Mouse (Mus musculus) mesoderm, embryonic 11.5 days (tissue): ENCODE measurements around the gene Ttc7.

Experiments used
- DNase-seq: peaks from one replicate; pipeline ENCODE4 v3.0.0-alpha.2; 2012; ENCODE audit warnings: low read depth, low spot score

Ttc7 gene

DNA sequence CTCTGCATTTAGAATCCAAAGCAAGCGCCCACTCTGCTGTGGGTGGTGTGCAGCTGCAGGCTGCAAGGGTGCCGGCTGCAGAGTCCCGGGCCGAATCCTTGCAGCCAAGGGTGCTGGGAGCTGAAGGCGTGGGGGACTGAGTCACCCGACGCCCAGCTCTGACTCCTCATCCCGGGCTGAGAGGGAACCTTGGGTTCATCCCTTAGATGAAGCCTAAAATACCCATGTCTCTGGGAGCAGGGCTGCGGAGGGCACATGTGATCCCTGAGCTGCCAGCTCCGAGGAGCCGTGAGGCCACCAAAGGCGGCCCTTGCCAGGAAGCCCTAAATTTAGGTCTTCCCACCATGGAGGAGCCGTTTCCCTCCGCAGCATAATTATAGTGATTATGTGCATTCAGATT lies 52.5 kb downstream of the Ttc7 start:
- no peak for DNase-seq

DNA sequence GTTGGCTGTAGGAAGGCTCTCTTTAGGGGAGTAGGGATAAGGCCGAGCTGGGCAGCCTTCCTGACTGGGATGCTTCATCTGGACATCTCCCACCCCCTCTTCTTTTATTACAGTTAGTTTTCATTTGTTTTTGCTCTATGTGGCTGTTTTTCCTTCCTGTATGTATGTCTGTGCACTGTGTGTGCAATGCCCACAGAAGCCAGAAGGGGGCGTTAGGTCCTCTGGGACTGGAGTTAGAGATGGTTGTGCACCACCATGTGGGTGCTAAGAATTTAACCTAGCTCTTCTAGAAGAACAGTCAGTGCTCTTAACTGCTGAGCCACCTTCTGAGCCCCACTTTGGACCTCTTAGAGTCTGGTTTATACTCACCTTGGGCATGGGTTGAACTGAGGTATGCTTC lies 53.0 kb downstream of the Ttc7 start:
- DNase-seq = no peak

DNA sequence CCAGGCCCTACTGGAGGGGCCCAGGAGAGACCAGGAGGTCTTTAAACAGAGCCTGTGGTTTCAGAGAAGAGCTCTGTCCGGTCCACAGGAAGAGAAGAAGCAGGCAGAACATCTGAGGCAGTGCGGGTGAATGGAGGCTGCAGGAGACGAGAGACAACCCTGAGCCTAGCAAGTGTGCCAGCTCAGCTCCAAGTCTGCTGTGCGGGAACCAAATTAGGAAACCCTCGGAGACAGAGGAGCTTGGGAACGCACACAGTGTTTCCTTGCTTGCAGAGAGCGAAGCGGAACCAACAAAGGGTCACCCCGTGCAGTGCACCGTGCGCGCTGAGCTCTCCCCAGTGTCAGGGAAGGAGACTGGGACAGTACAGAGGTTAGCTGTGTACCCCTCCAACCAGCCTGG lies 54.2 kb downstream of the Ttc7 start:
- no peak for DNase-seq

DNA sequence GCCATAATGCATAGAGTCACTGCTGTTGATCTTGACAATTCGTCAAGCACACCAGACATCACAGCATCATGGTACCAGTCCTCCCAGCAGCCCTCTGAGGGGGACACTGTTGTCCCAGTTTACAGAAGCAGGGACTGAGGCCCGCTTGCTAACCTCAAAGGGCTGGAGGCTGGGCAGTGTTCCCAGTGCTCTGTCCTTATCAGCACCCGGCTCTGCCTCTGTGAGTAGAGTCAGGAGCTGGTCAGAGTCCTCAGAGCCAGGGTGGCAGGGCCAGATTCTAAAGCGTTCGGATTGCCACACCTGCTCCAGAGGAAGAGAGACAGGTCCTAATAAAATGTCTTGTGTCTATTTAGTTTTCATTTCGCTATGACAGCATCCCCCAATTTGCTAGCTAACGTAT lies 55.0 kb downstream of the Ttc7 start:
- DNase-seq = no peak

DNA sequence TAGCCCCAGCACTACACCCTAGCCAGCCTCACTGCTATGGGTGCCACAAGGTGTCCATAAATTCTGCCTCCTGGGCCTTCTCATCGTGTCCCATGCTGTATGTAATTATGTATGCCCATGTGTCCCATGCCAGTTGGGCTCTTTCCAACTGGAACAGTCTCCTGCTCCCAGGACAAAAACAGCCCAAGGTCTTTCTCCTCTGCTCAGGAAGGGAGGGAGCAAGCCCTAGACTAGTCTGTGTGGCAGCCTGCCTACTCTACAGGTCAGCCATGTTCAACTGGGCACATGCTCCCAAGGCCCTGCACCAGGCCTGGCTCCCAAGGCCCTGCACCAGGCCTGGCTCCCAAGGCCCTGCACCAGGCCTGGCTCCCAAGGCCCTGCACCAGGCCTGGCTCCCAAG lies 56.4 kb downstream of the Ttc7 start:
- DNase-seq = no peak

DNA sequence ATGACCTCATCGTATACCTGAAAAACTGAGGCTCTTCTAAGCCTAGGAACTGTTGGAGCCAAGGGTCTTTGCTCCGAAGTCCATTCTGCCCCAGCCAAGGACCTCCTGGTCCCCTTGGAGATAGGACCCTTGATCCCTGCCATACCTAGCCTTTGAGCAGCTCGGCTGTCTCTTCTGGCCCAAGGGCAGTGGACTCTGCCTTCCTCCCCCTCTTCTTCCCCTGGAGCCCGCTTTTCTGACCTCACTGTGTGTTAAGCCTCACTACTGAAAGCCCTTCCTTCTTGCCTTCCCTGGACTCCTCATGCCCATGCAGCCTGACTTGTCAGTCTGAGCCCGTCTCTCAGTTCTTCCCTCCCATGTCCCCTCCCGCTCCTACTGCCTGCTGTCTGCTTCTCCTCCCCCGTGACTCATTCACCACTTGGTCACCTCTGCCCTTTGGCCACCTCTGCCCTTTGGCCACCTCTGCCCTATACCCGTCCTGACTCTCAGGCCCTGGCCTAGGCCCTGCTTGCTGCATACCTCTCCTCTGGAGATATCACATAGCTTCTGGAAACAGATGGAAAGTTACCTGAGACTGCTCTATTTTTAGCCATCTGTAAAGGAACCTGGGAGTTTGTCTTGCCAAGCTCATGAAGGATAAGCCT lies 60.5 kb downstream of the Ttc7 start:
- no peak for DNase-seq

DNA sequence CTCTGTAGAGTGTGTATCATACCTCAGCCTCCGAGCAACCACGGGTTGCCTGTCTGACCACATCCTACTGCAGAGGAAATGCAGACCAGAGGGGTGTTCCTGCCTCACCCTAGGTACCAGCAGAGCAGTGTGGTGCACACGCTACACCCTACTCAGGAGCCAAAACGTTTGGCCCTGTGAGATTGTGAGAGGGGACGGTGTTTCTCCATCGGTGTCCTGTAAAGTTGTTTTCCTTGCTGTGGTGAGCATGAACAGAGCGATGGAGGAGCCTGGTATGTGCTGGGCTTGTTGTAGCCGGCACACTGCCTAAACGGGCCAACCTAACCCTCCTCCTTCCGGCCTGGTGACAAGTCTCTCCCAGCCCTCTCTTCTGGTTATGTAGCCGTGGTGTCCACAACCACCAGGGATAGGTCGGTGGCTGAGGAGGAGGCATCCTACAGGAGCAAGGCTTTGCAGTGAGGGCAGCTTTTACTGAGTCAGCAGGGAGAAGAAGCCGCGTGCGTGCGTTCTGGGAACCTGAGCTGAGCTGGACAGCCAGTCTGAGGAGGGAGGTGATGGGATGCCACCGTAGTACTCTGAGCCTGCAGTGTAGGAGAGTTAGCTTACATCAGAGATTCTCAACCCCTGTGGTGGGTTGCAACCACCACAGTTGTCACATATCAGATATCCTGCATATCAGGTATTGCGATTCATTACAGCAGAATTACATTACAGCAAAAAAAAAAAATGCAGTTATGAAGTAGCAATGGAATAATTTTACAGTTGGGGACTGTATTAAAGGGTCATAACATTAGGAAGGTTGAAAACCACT lies 62.0 kb downstream of the Ttc7 start:
- DNase-seq = no peak

DNA sequence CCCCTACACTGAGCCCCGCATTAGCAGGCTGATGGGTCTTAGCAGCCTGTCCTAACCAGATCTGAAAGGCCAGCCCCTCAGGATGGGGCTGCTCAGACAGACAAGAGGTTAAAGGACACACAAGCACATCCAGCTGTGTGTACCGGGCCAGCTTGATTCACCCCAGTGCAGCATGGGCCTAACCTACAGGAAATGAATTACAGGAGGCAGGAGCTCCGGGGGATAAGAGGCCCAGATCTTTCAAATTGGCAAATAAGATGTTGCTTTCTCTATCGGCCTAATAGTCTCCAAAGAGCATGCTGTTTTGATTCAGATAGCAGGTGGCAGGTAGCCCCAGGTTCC lies 62.5 kb downstream of the Ttc7 start:
- DNase-seq = no peak

DNA sequence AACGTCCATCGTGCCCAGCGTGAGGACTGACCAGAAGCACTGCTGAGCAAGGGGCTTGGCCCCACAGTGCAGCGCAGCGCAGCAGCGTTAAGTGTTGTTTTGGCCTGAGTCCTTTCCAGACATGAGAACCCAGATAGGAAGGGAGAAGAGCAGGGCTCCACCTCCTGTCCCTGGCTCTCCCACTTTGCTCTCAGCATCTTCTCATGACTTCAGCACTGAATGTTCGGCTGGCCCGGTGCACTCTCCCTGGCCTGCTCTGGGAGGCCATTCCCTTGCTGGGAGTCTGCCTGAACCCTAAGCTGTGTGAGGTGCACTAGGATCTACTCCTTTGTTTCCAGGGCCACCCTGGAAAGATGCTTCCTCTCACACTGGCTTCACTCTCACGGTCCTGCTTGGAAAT lies 65.7 kb downstream of the Ttc7 start:
- no peak for DNase-seq

DNA sequence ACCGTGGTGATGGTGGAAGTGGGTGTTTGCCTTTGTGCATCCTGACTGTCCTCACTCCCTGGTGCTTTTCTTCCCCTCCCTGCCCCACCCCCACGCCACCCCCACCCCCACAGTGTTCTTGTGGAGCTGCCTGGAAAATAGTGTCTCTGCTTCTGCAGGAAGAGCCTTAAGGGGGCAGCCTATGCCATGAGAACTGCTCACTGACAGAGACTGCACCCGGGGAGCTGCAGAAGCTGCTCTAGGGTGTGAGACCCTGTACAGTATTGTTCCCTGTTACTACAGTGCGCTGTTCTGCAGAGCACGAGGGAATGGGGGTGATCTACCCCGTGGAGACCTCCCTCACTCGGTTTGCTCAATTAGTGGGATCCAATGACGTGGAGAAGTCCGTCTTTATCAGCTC lies 66.4 kb downstream of the Ttc7 start:
- DNase-seq = no peak

DNA sequence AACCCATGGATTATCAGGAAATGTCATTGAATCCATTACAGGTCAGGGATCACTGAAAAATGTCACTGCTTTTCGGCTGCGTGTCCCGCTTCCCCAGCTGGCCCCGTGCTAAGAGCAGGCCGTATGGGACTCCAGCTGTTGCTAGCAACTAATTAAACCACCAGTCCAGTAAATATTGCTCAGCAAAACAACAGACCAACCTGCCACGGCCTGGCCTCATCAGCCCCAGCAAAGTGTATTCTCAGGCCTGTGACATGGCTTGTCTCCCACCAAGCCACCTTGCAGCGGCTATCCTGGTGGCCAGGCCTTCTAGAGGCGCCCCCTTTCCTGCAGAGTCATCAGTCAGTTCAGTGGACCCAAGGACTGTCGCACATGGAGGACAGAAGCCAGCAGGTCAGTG lies 66.9 kb downstream of the Ttc7 start:
- no peak for DNase-seq

DNA sequence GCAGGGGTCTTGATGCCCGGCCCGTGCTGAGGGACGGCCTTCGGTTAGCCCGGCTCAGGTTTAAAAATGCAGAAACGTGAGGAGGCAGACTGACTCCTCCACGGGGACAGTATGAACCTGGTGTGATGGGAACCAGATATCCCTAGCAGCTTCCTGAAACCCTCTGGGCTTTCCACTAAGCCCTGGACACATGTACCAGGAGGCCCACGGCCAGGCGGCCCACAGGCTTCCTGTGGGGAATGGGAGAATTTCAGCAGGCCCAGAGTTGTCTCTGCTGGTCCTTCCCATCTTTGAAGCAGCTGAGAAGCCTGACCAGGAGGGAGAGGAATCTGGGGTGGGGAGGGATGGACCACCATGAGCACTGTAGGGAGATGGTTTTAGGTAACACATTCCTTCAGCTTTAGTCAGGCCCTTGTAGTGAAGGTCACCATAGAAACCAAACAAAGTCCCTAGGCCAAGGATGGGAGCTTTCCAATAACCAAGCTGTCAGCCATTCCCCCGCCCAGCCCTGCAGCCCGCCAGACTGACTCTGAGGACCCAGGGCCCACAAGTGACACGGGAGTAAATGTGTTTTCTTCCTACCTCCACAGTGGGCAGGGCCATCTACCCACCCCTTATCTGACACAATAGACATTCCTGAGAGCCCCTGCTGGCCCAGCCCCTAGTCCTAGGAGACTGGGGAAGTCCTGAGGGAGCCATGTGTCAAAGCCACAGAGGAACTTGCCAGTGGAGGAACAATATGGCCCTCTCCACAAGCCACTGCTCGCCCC lies 68.0 kb downstream of the Ttc7 start:
- DNase-seq = peak; percentile 61

DNA sequence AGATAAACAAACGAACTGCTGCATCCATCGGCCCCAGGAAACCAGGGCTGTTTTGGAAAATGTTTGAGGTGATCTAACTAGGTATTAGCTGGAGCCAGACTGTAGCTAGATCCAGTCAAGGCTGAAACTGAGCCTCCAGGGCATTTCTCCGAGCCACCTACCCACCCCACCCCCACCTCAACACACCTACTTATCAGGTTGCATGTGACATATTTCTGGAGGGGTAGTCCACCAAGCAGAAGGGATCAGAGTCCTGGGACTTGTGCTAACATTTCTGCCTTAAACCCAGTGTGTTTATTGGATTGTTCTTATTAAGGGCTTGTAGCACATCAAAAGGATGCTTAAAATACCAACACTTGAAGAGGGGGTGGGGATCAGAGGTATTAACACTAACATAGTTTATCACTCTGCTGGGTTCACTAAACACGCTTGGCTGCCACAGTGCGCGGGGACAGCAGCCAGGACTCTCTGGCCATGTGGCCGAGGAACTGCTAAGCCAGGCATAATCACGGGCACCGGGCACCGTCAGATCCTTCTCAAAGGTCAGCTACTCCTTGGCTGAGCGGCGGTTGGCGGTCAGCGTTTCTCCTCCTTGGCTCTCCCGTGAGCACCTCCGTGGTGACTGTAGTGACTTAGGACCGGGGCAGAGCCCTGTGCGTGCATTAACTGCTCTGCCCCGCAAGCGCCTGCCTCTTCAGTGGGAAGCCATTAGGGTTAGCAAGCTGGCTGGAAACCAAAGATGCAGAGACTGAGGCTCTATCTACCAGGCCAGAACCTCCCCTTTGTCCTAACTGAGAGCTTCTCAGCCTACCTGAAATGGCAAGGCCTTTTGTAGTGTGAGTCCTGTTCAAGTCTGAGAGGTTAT lies 68.8 kb downstream of the Ttc7 start:
- DNase-seq = no peak

DNA sequence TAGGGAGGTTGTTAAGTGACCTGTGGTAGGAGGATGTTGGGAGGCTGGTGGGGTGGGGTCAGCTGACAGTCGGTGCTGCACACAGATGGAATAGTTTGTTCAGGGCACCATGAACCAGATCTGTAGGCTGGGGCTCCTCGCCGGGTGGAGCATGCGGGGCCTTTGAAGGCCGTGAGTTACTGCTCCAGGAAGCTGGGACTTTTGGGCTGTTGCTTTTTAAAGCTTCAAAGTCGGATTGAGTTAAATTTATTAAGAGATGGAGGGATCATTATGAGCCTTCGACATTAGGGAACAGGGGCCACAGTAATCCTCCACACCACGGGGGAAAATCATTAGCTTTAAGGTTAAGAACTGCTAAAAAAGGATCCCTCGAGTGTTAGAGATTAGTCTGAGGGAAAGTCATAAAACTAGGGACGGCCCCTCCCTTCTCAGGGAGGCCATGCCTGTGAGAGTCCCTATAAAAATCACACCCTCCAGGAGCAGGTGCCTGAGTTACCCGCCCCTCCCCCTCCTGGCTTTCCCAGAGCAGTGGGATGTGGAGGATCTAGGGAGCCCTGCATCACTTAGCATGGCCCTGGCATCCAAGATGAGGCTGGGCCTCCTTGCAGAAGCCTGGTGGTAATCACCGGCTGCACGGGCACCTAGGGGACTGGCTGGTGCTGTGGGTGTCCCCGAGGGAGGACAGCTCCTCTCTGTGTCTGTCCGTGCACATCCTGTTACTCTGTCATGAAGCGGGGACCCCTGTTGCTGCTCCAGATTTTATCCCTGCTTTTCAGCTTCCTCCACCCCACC lies 69.6 kb downstream of the Ttc7 start:
- peak; percentile 57 for DNase-seq

DNA sequence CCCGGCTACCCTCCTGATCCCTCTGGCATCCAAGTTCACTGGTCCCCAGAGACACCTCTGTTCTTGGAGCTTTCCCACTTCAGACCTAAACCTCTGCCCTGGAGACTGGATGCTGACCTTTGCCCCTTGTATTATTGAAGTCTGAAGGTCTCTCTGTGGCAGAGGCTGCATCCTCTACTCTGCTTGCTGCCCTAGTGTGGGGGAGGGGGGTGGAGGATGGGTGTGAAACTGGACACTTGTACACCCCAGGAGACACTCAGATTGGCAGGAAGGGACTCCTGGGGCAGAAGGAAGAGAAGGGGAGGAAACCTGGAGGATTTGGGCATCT lies 70.2 kb downstream of the Ttc7 start:
- DNase-seq = peak; percentile 62

DNA sequence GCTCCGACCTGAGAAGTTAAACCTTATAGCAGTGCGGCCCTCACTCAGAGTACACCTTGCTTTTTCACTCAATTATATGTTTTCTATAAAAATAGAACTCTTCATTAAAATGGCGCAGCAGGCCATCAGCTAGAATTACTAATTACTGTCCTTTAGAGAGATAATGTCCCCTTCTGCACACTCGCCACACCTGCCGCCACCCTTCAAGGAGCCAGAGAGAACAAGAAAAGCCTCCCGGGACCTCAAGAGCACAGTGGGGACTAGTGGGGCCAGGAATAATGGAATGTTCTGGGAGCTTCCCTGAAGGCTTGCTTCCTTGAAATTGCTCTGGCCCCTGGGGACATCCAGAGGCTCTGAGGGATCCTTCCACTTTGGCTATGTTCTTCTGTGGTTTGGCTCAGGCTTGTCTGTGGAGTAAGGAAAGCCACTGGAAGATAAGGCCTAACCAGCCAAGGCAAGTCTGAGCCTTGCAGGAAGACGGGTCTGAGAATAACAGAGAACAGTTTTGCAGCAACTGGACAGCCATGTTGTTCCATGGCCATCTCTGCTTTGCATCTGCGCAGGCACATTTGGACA lies 71.1 kb downstream of the Ttc7 start:
- DNase-seq = no peak

DNA sequence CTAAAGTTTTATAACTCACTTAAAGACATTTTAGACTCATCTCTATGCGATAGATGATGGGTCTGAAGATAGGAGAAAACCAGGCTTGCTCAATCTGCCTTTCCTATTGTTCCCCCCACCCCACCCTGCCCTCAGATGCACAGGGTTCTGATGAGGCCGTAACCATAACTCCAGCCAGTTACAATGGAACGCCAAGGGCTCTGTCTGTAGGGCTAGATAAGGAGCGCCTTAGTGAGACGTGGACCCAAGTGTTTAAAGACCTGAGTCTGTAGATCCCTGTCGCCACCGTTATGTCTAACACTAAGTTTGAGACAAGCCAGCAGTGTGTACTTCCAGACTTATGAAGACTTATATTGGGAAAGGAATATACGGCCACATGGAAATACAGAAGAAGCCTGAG lies 72.8 kb downstream of the Ttc7 start:
- DNase-seq = no peak

DNA sequence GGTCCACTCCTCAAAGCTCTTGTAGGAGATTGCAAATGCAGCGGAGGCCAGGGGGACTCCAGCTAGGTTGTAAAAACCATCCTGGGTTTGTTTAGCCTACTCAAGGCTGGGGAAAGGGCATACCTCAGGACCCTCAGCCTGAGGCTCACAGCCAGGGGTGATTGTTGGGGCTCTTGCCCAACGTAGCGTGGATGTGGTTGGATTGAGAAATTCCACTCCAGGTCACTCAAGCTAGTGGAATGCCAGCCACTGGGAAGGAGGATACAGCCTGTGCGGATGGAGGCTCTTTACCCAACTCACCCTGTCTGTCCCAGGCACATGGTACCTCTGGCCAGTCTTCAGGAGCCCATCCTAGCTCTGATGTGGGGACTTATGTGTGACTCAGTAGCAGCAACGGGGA lies 73.6 kb downstream of the Ttc7 start:
- no peak for DNase-seq

DNA sequence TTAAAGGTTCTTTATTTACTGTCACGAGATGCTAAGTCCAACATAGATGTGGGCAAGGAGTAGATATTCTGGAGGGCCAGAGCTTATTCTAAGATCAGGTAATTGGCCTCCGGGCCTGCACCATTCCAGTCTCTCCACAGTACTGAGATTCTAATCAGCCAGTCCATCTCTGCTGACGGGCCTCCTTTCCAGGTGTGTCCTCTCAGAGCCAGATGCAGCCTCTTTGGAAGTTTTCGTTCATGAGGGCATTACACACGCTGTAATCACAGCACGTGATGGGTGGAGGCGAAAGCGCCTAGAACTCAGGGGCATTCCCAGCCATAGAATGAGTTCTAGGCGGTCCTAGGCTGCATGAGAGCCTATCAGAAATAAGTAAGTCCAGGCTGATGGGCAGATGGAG lies 74.8 kb downstream of the Ttc7 start:
- DNase-seq = no peak

DNA sequence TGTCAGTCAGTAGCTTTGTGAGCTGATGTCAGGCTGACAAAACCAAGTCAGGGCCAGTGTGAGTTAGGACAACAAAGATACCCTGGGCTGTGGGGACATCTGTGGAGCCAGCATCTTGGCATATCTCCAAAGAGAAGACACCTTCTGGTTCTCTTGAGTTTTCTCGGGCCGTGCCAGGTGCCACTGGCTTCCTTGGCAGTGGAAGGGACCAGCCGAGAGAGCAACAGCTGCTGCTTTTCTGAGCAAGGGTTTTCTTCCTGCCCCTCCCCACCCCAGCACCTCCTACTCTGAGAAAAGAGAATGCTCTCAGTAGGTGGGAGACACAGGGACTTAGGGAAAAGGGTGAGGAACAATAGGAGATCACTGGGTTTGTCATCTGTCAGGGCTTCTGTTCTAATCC lies 78.4 kb downstream of the Ttc7 start:
- DNase-seq = no peak

DNA sequence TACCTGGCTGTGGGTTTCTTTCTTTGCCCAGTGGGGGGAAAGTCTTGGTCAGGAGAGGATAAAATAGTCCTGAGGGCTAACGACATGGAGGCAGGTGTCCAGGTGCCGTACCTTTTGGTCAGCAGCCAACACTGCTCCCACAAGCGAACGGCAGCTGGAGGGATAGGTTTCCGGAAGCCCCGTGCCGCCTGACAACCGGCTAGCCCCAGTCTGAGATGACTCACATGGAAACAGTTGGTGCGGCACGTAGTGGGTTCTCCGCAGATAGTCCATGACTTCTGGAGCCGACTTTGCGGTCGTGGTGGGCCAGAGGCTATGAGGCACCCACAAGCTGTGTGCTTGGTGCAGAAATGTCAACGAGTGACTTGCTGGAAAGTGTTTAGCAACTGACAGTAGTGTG lies 81.4 kb downstream of the Ttc7 start:
- DNase-seq = no peak
